Mouse (Mus musculus) heart, adult 2 months (tissue): ENCODE results near the gene Acot3. TPM values are rescaled to one million over a fixed set of nuclear protein-coding genes. Genes with fewer than 3 reads are reported as not detected.
"Not testable (repeated sequence)": the region's sequence is repeated elsewhere in the genome, so short reads cannot be mapped to it uniquely, and the experiment has no call there.

ENCODE experiments used
- DNase-seq, 2 experiments: peaks; one replicate each; pipeline ENCODE4 v3.0.0; 2021
- H3K27ac ChIP-seq: fragments of 200-600 bp; 2 replicates; pipeline ENCODE4 v1.8.1; 2022
- H3K27me3 ChIP-seq: fragments of 200-500 bp; 2 replicates; pipeline ENCODE4 v1.6.1; 2012; ENCODE audit warnings: mild to moderate bottlenecking, low read length, inconsistent platforms, mixed read lengths; ENCODE audit not compliant: control insufficient read depth, insufficient read depth
- H3K36me3 ChIP-seq: fragments of 200-500 bp; 2 replicates; pipeline ENCODE4 v1.6.1; 2012; ENCODE audit warnings: low read length, inconsistent platforms; ENCODE audit not compliant: control insufficient read depth, insufficient read depth
- H3K4me1 ChIP-seq: fragments of 200-500 bp; 2 replicates; pipeline ENCODE4 v1.6.1; 2011; ENCODE audit warnings: low read length; ENCODE audit not compliant: control insufficient read depth, insufficient read depth
- H3K4me3 ChIP-seq: fragments of 200-600 bp; 2 replicates; pipeline ENCODE4 v1.8.1; 2022
- H3K79me2 ChIP-seq: fragments of 200-500 bp; replicated peaks from 2 replicates; pipeline ENCODE4 v1.6.1; 2012; ENCODE audit warnings: mild to moderate bottlenecking, inconsistent platforms, low read length, moderate library complexity, mixed read lengths; ENCODE audit not compliant: control insufficient read depth, insufficient read depth
- H3K9ac ChIP-seq: fragments of 200-500 bp; 2 replicates; pipeline ENCODE4 v1.6.1; 2012; ENCODE audit warnings: low read depth, mild to moderate bottlenecking, control low read depth, inconsistent platforms, low read length, mixed read lengths
- CTCF ChIP-seq: fragments of 200-600 bp; IDR thresholded peaks from 2 replicates; pipeline ENCODE4 v1.8.1; 2022; ENCODE audit warnings: antibody characterized with exemption, mild to moderate bottlenecking, moderate library complexity
- EP300 ChIP-seq: fragments of 200-500 bp; IDR thresholded peaks from 2 replicates; pipeline ENCODE4 v1.6.1; 2011; ENCODE audit warnings: low read depth, low read length, control low read depth; ENCODE audit not compliant: insufficient read depth
- POLR2A ChIP-seq: fragments of 200-500 bp; IDR thresholded peaks from 2 replicates; pipeline ENCODE4 v1.6.1; 2011; ENCODE audit warnings: mild to moderate bottlenecking, low read depth, low read length, control low read depth; ENCODE audit not compliant: insufficient read depth
- WGBS: fragments of 180-500 bp; shearing (Covaris S2); methylation state at CpG from one replicate; pipeline ENCODE4 v1.1.7; 2018; 5-methylcytosine and 5-hydroxymethylcytosine counted together
- intact Hi-C: fragments of 180-260 bp; cut with DNase I; formaldehyde crosslinking; loops from one replicate; pipeline ENCODE4 v1.15.1; 2025
- polyA plus RNA-seq: library from polyadenylated mRNA; depleted of rRNA; stranded (reverse); fragments of >200 nt; gene quantifications from 2 replicates; pipeline ENCODE4 v1.2.3, GENCODE M21; 2012
- total RNA-seq, 2 experiments: library from RNA; stranded (reverse); gene quantifications; 2 replicates each; pipeline ENCODE4 v1.2.3; 2021

The Acot3 gene
- total and polyA plus RNA-seq, 3 experiments: 0.57 to 0.84 (median 0.84) TPM

- TF ChIP-seq EP300: no peak
- DNase-seq: no peak
- Histone ChIP-seq H3K36me3 (no peaks in the 10 kb centered on the region), H3K4me1 (no peaks in the 10 kb centered on the region), H3K4me3 (no peak overlapping the region), H3K27ac (no peak overlapping the region), H3K27me3 (no peaks in the 10 kb centered on the region), H3K79me2 (no peaks in the 10 kb centered on the region), H3K9ac (no peak overlapping the region)
- 72% methylated on average over 2 of the region's 2 CpGs for WGBS
- intact Hi-C loops: loop anchor here (5.0 to 10.0 kb wide), 2 partner anchors 181 to 352 kb away; no protein-coding TSS in a partner anchor
Measured at GRCm38 (mm10) chr12:84063833-84064232, 11.9 kb downstream of the Acot3 start.

- no peaks in the 10 kb centered on the region for H3K27me3 ChIP-seq
- no peaks in the 10 kb centered on the region for H3K79me2 ChIP-seq
- TF ChIP-seq POLR2A: no peak
- no peak for TF ChIP-seq CTCF
- no peak for TF ChIP-seq EP300
- H3K9ac ChIP-seq: no peak overlapping the region
- H3K4me1 ChIP-seq: no peaks in the 10 kb centered on the region
- H3K27ac ChIP-seq: no peak overlapping the region
- intact Hi-C loops: loop anchor here (5.0 to 10.0 kb wide), 2 partner anchors 180 to 352 kb away; no protein-coding TSS in a partner anchor
- no peak overlapping the region for H3K4me3 ChIP-seq
- no peaks in the 10 kb centered on the region for H3K36me3 ChIP-seq
- 66% methylated on average over 8 of the region's 8 CpGs for WGBS
- DNase-seq: no peak
Measured at GRCm38 (mm10) chr12:84064621-84065020, 12.7 kb downstream of the Acot3 start.

GRCm38 (mm10) chr12:84067752-84068151 lies 15.8 kb downstream of the Acot3 start:
- H3K79me2 ChIP-seq: no peaks in the 10 kb centered on the region
- H3K27me3 ChIP-seq: no peaks in the 10 kb centered on the region
- intact Hi-C loops: loop anchor here (10.0 kb wide), 1 partner anchor 177 kb away; no protein-coding TSS in a partner anchor
- H3K4me1 ChIP-seq: no peaks in the 10 kb centered on the region
- 75% methylated on average over 4 of the region's 4 CpGs for WGBS
- no peak overlapping the region for H3K27ac ChIP-seq
- TF ChIP-seq CTCF (no peak), POLR2A (no peak), EP300 (no peak)
- DNase-seq: no peak
- no peaks in the 10 kb centered on the region for H3K36me3 ChIP-seq
- no peak overlapping the region for H3K9ac ChIP-seq
- H3K4me3 ChIP-seq: no peak overlapping the region

GRCm38 (mm10) chr12:84068296-84068695 lies 16.4 kb downstream of the Acot3 start:
- H3K36me3 ChIP-seq: no peaks in the 10 kb centered on the region
- no peak overlapping the region for H3K9ac ChIP-seq
- whole genome bisulfite sequencing: 74% methylated on average over 8 of the region's 8 CpGs
- no peaks in the 10 kb centered on the region for H3K79me2 ChIP-seq
- no peak overlapping the region for H3K27ac ChIP-seq
- no peak for TF ChIP-seq CTCF
- TF ChIP-seq EP300: no peak
- no peak for TF ChIP-seq POLR2A
- DNase-seq: no peak
- intact Hi-C loops: loop anchor here (10.0 kb wide), 1 partner anchor 177 kb away; no protein-coding TSS in a partner anchor
- no peak overlapping the region for H3K4me3 ChIP-seq
- no peaks in the 10 kb centered on the region for H3K27me3 ChIP-seq
- H3K4me1 ChIP-seq: no peaks in the 10 kb centered on the region

GRCm38 (mm10) chr12:84068986-84069385 lies 17.0 kb downstream of the Acot3 start, which contains the start of gene Acot5:
Acot5 (plus strand) TSS chr12:84069325.
- H3K4me1 ChIP-seq: no peaks in the 10 kb centered on the region
- H3K79me2 ChIP-seq: no peaks in the 10 kb centered on the region
- DNase-seq: no peak
- H3K27me3 ChIP-seq: no peaks in the 10 kb centered on the region
- H3K36me3 ChIP-seq: no peaks in the 10 kb centered on the region
- intact Hi-C loops: loop anchor here (10.0 kb wide), 1 partner anchor 176 kb away; no protein-coding TSS in a partner anchor
- no peak within 1 kb of the TSS for H3K9ac ChIP-seq
- no peak within 1 kb of the TSS for H3K4me3 ChIP-seq
- no peak within 1 kb of the TSS for H3K27ac ChIP-seq
- WGBS: 53% methylated on average over 9 of the region's 9 CpGs
- TF ChIP-seq EP300 (no peak), POLR2A (no peak)

- not testable (repeated sequence) for H3K4me3 ChIP-seq, H3K27me3 ChIP-seq, H3K4me1 ChIP-seq, H3K9ac ChIP-seq, H3K27ac ChIP-seq, H3K79me2 ChIP-seq, H3K36me3 ChIP-seq
- WGBS: 3% methylated on average over 44 of the region's 52 CpGs
- peak; percentile 44 to 45 for DNase-seq
- intact Hi-C loops: loop anchor here (10.0 kb wide), 1 partner anchor 175 kb away; no protein-coding TSS in a partner anchor
Measured at GRCm38 (mm10) chr12:84069582-84069981, 17.6 kb downstream of the Acot3 start.
